Mouse (Mus musculus) gastrocnemius, postnatal 14 days (tissue): ENCODE data around the gene Gm20388. TPM values are rescaled to one million over a fixed set of nuclear protein-coding genes. Genes with fewer than 3 reads are reported as not detected.

Experiments
- DNase-seq: peaks from one replicate; pipeline ENCODE4 v3.0.0; 2021; ENCODE audit warnings: mixed read lengths
- intact Hi-C: fragments of 180-260 bp; cut with DNase I; formaldehyde crosslinking; loops from one replicate; pipeline ENCODE4 v1.15.1; 2025; ENCODE audit warnings: low total_unique reads
- total RNA-seq, 2 experiments: library from RNA; stranded (reverse); gene quantifications; 2 replicates each; pipeline ENCODE4 v1.2.3; 2021

Gm20388 gene
- total RNA-seq, 2 experiments from 2014 or later: 5.6 to 6.0 TPM

- intact Hi-C loops: no loop called here
- no peak for DNase-seq
These were observed 903.2 kb downstream of the Gm20388 start for GRCm38 (mm10) chr8:120813839-120814238.

GRCm38 (mm10) chr8:120816371-120816770 lies 905.7 kb downstream of the Gm20388 start:
- intact Hi-C loops: no loop called here

GRCm38 (mm10) chr8:120819906-120820305 lies 909.3 kb downstream of the Gm20388 start:
- no peak for DNase-seq
- intact Hi-C loops: loop anchor here (2.0 kb wide), 1 partner anchor 271 kb away; no protein-coding TSS in a partner anchor

More at GRCm38 (mm10) chr8:120816371-120816770, 905.7 kb downstream of the Gm20388 start:
- DNase-seq: no peak

GRCm38 (mm10) chr8:120821399-120822170 lies 910.9 kb downstream of the Gm20388 start:
- intact Hi-C loops: loop anchor here (2.0 kb wide), 1 partner anchor 269 kb away; no protein-coding TSS in a partner anchor
- peak; percentile 59 for DNase-seq

- no peak for DNase-seq
- intact Hi-C loops: no loop called here
These were observed 912.7 kb downstream of the Gm20388 start for GRCm38 (mm10) chr8:120823331-120823730.

- intact Hi-C loops: no loop called here
- no peak for DNase-seq
These were observed 913.2 kb downstream of the Gm20388 start for GRCm38 (mm10) chr8:120823887-120824286.

- no peak for DNase-seq
- intact Hi-C loops: no loop called here
These were observed 914.0 kb downstream of the Gm20388 start for GRCm38 (mm10) chr8:120824638-120825037.

- intact Hi-C loops: no loop called here
- DNase-seq: no peak
These were observed 917.6 kb downstream of the Gm20388 start for GRCm38 (mm10) chr8:120828279-120828678.

- intact Hi-C loops: no loop called here
- DNase-seq: no peak
These were observed 920.0 kb downstream of the Gm20388 start for GRCm38 (mm10) chr8:120830661-120831060.

- intact Hi-C loops: no loop called here
These were observed 921.4 kb downstream of the Gm20388 start for GRCm38 (mm10) chr8:120832022-120832421.

GRCm38 (mm10) chr8:120833196-120833595 lies 922.6 kb downstream of the Gm20388 start:
- no peak for DNase-seq
- intact Hi-C loops: no loop called here

More at GRCm38 (mm10) chr8:120832022-120832421, 921.4 kb downstream of the Gm20388 start:
- no peak for DNase-seq

GRCm38 (mm10) chr8:120839031-120839430 lies 928.4 kb downstream of the Gm20388 start:
- no peak for DNase-seq
- intact Hi-C loops: no loop called here

- intact Hi-C loops: no loop called here
- no peak for DNase-seq
These were observed 932.4 kb downstream of the Gm20388 start for GRCm38 (mm10) chr8:120843084-120843483.

GRCm38 (mm10) chr8:120846018-120846417 lies 935.4 kb downstream of the Gm20388 start:
- intact Hi-C loops: no loop called here
- DNase-seq: no peak

- intact Hi-C loops: no loop called here
- no peak for DNase-seq
These were observed 936.6 kb downstream of the Gm20388 start for GRCm38 (mm10) chr8:120847279-120847678.

- no peak for DNase-seq
- intact Hi-C loops: no loop called here
These were observed 937.1 kb downstream of the Gm20388 start for GRCm38 (mm10) chr8:120847735-120848134.

GRCm38 (mm10) chr8:120848434-120848833 lies 937.8 kb downstream of the Gm20388 start:
- DNase-seq: no peak
- intact Hi-C loops: no loop called here

- intact Hi-C loops: no loop called here
- DNase-seq: no peak
These were observed 940.8 kb downstream of the Gm20388 start for GRCm38 (mm10) chr8:120851411-120851810.

- DNase-seq: no peak
- intact Hi-C loops: no loop called here
These were observed 949.2 kb downstream of the Gm20388 start for GRCm38 (mm10) chr8:120859881-120860280.

GRCm38 (mm10) chr8:120860423-120861126 lies 949.9 kb downstream of the Gm20388 start:
- intact Hi-C loops: no loop called here
- DNase-seq: no peak

- no peak for DNase-seq
- intact Hi-C loops: no loop called here
These were observed 953.0 kb downstream of the Gm20388 start for GRCm38 (mm10) chr8:120863683-120864082.
